Mouse (Mus musculus): ENCODE measurements at regions not wholly inside any gene's neighbourhood (a gene's known extent, or its start where the extent isn't known, plus 50 kb on each side); places are given as distances from the start of the nearest gene placed in this dataset.

GRCm38 (mm10) chr11:27280791-27281190 lies 687.0 kb upstream of the Vrk2 start:
- Histone ChIP-seq H3K27me3 (replicated peaks) (no peaks in the 10 kb centered on the region), H3K4me3 (replicated peaks) (no peak overlapping the region), H3K4me1 (replicated peaks) (no peaks in the 10 kb centered on the region), H3K4me2 (replicated peaks) (no peak overlapping the region), H3K9me3 (no peaks in the 10 kb centered on the region), H3K9ac (no peak overlapping the region), H3K27ac (no peak overlapping the region), H3K36me3 (no peaks in the 10 kb centered on the region)
- 70% methylated on average over 3 of the region's 3 CpGs for WGBS
- no peak for ATAC-seq

GRCm38 (mm10) chr11:27264253-27264652 lies 670.5 kb upstream of the Vrk2 start:
- no peak overlapping the region for H3K9ac ChIP-seq
- no peak overlapping the region for H3K4me3 ChIP-seq (replicated peaks)
- no peak overlapping the region for H3K27ac ChIP-seq
- H3K36me3 ChIP-seq, result no peaks in the 10 kb centered on the region
- ATAC-seq, result no peak
- no peak overlapping the region for H3K4me2 ChIP-seq (replicated peaks)
- no peaks in the 10 kb centered on the region for H3K9me3 ChIP-seq
- H3K27me3 ChIP-seq (replicated peaks), result no peaks in the 10 kb centered on the region
- whole genome bisulfite sequencing, result 0% methylated on average over 1 of the region's 1 CpGs
- H3K4me1 ChIP-seq (replicated peaks), result no peaks in the 10 kb centered on the region

- H3K27me3 ChIP-seq (replicated peaks), result no peaks in the 10 kb centered on the region
- H3K27ac ChIP-seq, result no peak overlapping the region
- H3K9me3 ChIP-seq, result no peaks in the 10 kb centered on the region
- H3K36me3 ChIP-seq, result no peaks in the 10 kb centered on the region
- no peak overlapping the region for H3K4me3 ChIP-seq (replicated peaks)
- H3K4me1 ChIP-seq (replicated peaks), result no peaks in the 10 kb centered on the region
- H3K9ac ChIP-seq, result no peak overlapping the region
- ATAC-seq, result no peak
- H3K4me2 ChIP-seq (replicated peaks), result no peak overlapping the region
- WGBS, result 90% methylated on average over 1 of the region's 1 CpGs
Observed at GRCm38 (mm10) chr11:27258521-27258920, 664.7 kb upstream of the Vrk2 start.

- H3K27me3 ChIP-seq (replicated peaks), result no peaks in the 10 kb centered on the region
- ATAC-seq, result no peak
- WGBS, result 81% methylated on average over 1 of the region's 1 CpGs
Observed at GRCm38 (mm10) chr11:27235884-27236283, 642.1 kb upstream of the Vrk2 start.

GRCm38 (mm10) chr11:27226454-27226853 lies 632.7 kb upstream of the Vrk2 start:
- Histone ChIP-seq H3K4me3 (replicated peaks) (no peak overlapping the region), H3K9me3 (no peaks in the 10 kb centered on the region), H3K4me2 (replicated peaks) (no peak overlapping the region), H3K9ac (no peak overlapping the region), H3K27ac (no peak overlapping the region), H3K4me1 (replicated peaks) (no peaks in the 10 kb centered on the region), H3K27me3 (replicated peaks) (no peaks in the 10 kb centered on the region), H3K36me3 (no peaks in the 10 kb centered on the region)
- ATAC-seq, result no peak

More at GRCm38 (mm10) chr11:27235884-27236283, 642.1 kb upstream of the Vrk2 start:
- Histone ChIP-seq H3K4me3 (replicated peaks) (no peak overlapping the region), H3K9ac (no peak overlapping the region), H3K36me3 (no peaks in the 10 kb centered on the region), H3K27ac (no peak overlapping the region), H3K9me3 (no peaks in the 10 kb centered on the region), H3K4me2 (replicated peaks) (no peak overlapping the region), H3K4me1 (replicated peaks) (no peaks in the 10 kb centered on the region)

GRCm38 (mm10) chr11:27222436-27222835 lies 628.6 kb upstream of the Vrk2 start:
- Histone ChIP-seq H3K9me3 (no peaks in the 10 kb centered on the region), H3K9ac (no peak overlapping the region), H3K27ac (no peak overlapping the region), H3K4me1 (replicated peaks) (no peaks in the 10 kb centered on the region), H3K4me2 (replicated peaks) (no peak overlapping the region), H3K27me3 (replicated peaks) (no peaks in the 10 kb centered on the region), H3K36me3 (no peaks in the 10 kb centered on the region), H3K4me3 (replicated peaks) (no peak overlapping the region)
- no peak for ATAC-seq
- WGBS, result 76% methylated on average over 3 of the region's 3 CpGs

- no peak for ATAC-seq
- no peak overlapping the region for H3K27ac ChIP-seq
- H3K9me3 ChIP-seq, result no peaks in the 10 kb centered on the region
- no peak overlapping the region for H3K4me2 ChIP-seq (replicated peaks)
- H3K27me3 ChIP-seq (replicated peaks), result no peaks in the 10 kb centered on the region
- H3K36me3 ChIP-seq, result no peaks in the 10 kb centered on the region
- H3K4me3 ChIP-seq (replicated peaks), result no peak overlapping the region
- no peak overlapping the region for H3K9ac ChIP-seq
- H3K4me1 ChIP-seq (replicated peaks), result no peaks in the 10 kb centered on the region
- 48% methylated on average over 1 of the region's 1 CpGs for WGBS
Observed at GRCm38 (mm10) chr11:27221956-27222355, 628.2 kb upstream of the Vrk2 start.

- no peak overlapping the region for H3K9ac ChIP-seq
- no peaks in the 10 kb centered on the region for H3K36me3 ChIP-seq
- ATAC-seq, result no peak
- no peaks in the 10 kb centered on the region for H3K9me3 ChIP-seq
- H3K27ac ChIP-seq, result no peak overlapping the region
- no peaks in the 10 kb centered on the region for H3K4me1 ChIP-seq (replicated peaks)
- H3K27me3 ChIP-seq (replicated peaks), result no peaks in the 10 kb centered on the region
- no peak overlapping the region for H3K4me3 ChIP-seq (replicated peaks)
- H3K4me2 ChIP-seq (replicated peaks), result no peak overlapping the region
- WGBS, result 39% methylated on average over 6 of the region's 6 CpGs
Observed at GRCm38 (mm10) chr11:27219715-27220699, 626.2 kb upstream of the Vrk2 start.

- no peaks in the 10 kb centered on the region for H3K4me1 ChIP-seq (replicated peaks)
- H3K9ac ChIP-seq, result no peak overlapping the region
- no peak overlapping the region for H3K27ac ChIP-seq
- no peaks in the 10 kb centered on the region for H3K9me3 ChIP-seq
- no peaks in the 10 kb centered on the region for H3K27me3 ChIP-seq (replicated peaks)
- no peaks in the 10 kb centered on the region for H3K36me3 ChIP-seq
- H3K4me3 ChIP-seq (replicated peaks), result no peak overlapping the region
- ATAC-seq, result peak; percentile 66
- 64% methylated on average over 3 of the region's 3 CpGs for WGBS
- H3K4me2 ChIP-seq (replicated peaks), result no peak overlapping the region
Observed at GRCm38 (mm10) chr11:27215752-27216151, 622.0 kb upstream of the Vrk2 start.

- H3K27ac ChIP-seq, result no peak overlapping the region
- WGBS, result 84% methylated on average over 17 of the region's 17 CpGs
- no peak for ATAC-seq
- H3K9ac ChIP-seq, result no peak overlapping the region
- H3K36me3 ChIP-seq, result no peaks in the 10 kb centered on the region
- no peak overlapping the region for H3K4me2 ChIP-seq (replicated peaks)
- no peaks in the 10 kb centered on the region for H3K4me1 ChIP-seq (replicated peaks)
- H3K4me3 ChIP-seq (replicated peaks), result no peak overlapping the region
- no peaks in the 10 kb centered on the region for H3K9me3 ChIP-seq
- H3K27me3 ChIP-seq (replicated peaks), result no peaks in the 10 kb centered on the region
Observed at GRCm38 (mm10) chr11:27203330-27204214, 609.8 kb upstream of the Vrk2 start.

GRCm38 (mm10) chr11:27184035-27184434 lies 590.2 kb upstream of the Vrk2 start:
- H3K4me3 ChIP-seq (replicated peaks), result no peak overlapping the region
- no peaks in the 10 kb centered on the region for H3K4me1 ChIP-seq (replicated peaks)
- 75% methylated on average over 2 of the region's 2 CpGs for WGBS
- no peak overlapping the region for H3K27ac ChIP-seq
- no peak for ATAC-seq
- H3K4me2 ChIP-seq (replicated peaks), result no peak overlapping the region
- H3K9me3 ChIP-seq, result no peaks in the 10 kb centered on the region
- H3K9ac ChIP-seq, result no peak overlapping the region
- H3K27me3 ChIP-seq (replicated peaks), result no peaks in the 10 kb centered on the region
- no peaks in the 10 kb centered on the region for H3K36me3 ChIP-seq

- Histone ChIP-seq H3K4me2 (replicated peaks) (no peak overlapping the region), H3K36me3 (no peaks in the 10 kb centered on the region), H3K9ac (no peak overlapping the region), H3K4me3 (replicated peaks) (no peak overlapping the region), H3K27me3 (replicated peaks) (no peaks in the 10 kb centered on the region), H3K4me1 (replicated peaks) (no peaks in the 10 kb centered on the region), H3K27ac (no peak overlapping the region), H3K9me3 (no peaks in the 10 kb centered on the region)
- ATAC-seq, result no peak
Observed at GRCm38 (mm10) chr11:27183422-27183821, 589.6 kb upstream of the Vrk2 start.

Data from intestine, embryonic 15.5 days (tissue).